Mouse (Mus musculus) kidney, adult 10 weeks (tissue): ENCODE measurements around the gene Smim27. TPM values are rescaled to one million over a fixed set of nuclear protein-coding genes. Genes with fewer than 3 reads are reported as not detected.

Source experiments
- polyA plus RNA-seq: library from polyadenylated mRNA; stranded (reverse); fragments of 350-450 nt; fragmentation: Illumina TruSeq; extraction: RNeasy Lipid Tissue Mini Kit (QIAGEN cat#74804); gene quantifications from one replicate; pipeline ENCODE4 v1.2.3, GENCODE M21; 2014; ENCODE audit warnings: low read depth, low replicate concordance

Gene Smim27
- 19.3 TPM for polyA plus RNA-seq

DNA sequence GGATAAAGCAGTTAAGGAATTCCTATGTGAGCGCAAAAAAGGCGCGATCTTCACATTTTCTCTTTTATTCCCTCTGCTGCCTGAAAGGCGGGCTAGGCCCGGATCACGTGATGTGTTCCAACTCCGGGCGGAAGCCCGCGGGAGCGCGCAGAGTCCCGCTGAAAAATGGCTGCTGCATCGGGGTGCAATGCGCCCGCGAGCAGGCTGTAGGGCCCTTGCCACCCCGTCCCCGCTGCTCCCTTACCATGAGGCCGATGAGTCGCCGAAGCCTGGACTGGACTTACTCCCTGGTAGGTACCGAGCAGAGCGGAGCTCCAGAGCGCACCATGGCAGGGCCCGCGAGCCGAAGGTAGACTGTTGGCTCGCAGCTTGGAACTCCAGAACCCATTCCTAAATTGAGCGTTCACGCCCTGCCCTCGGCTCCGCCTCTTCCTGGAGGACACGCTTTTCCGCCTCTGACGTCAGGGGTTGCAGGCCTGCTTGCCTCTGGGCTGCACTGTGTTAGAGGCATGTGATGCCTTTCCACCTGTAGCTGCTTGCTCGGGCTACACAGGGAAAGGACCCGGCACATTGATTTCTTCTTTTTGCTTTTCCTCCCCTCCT is at the start of gene Smim27, which contains the start of gene Topors:
Gene Smim27 (plus strand): TSS at position 150 of the 603 bp plus-strand sequence.
Gene Topors (minus strand): TSS at position 421 of the 603 bp plus-strand sequence.

DNA sequence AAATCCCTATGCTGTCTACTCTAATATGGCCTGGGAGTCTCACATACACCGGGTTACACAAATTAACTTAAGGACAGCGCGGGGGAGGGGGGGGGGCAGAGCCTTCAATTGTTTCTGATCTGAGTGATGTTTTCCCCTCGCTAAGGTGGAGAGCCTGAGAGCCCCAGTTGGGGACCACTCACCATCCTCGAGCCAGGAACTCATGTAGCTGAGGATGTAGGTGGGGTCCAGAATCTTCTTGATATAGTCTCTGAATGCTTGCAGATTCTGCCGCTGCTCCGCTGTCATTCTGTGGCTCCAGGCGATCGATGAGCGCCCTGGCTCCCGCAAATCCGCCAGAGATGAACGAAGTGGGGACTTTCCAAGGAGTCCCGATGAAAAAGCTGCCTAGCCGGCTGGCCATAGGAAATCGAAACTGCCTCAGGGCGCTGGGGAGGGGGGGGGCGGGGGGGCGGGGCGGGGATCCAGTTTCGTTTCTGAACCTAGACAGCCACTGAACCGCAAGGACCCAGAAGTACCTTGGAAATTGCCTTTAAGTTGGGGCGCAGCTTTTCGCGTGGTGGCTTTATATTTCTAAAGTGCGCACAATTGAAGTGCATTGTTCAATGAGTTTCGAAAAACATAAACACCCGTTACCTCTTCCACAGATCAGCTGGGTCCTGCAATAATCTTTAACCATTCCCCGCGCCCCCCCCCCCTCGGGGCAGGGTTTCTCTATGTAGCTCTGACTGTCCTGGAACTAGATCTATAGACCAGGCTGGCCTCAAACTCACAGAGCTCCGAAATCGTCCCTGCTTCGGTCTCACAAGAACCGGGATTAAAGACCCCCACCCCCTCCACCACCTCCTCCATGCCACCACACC is 29.7 kb upstream of the Smim27 start, which contains the start of gene Ddx58:
Gene Ddx58 (minus strand): TSS at position 420 of the 863 bp plus-strand sequence.

DNA sequence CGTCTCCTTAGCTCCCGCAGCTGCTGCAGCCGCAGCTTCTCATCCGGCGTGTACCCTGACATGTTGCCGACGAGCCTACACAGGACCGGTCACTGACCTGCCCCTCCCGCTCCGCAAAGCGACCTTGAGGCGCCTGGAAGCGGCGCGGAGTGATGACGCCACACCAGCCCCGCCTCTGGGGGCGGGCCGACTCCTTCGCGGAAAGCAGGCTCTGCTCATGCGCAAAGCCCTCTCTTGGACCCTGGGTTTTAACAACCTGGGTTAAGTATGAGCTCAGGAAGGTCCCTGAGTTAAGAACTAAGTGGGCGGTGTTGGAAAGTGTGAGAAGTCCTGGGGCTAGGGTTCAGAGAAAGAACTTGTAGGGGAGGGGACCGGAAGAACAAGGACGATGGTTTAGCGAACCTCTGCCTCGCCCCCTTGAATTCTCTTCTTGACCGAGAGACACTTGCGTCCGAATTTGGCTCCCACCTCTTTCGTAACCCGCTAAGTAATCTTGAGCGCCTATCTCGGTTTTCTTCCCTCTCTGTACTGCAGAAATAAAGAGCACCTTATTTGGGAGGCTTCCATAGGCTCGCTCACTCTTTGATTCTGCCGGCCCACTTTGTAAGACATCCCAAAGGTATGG is 10.0 kb downstream of the Smim27 start, which contains the start of gene Ndufb6:
Gene Ndufb6 (minus strand): TSS at position 146 of the 625 bp plus-strand sequence.

Other genes with a start within 250 kb of the Smim27 start
- 137 TPM for gene Aco1, start 126.5 kb upstream of the Smim27 start, polyA plus RNA-seq
- 37.6 TPM for gene Ddx58, start 29.8 kb upstream of the Smim27 start, polyA plus RNA-seq
- 46.4 TPM for gene Topors, start 271 bp downstream of the Smim27 start, polyA plus RNA-seq
- gene Ndufb6, start 9.8 kb downstream of the Smim27 start, polyA plus RNA-seq, result 483 TPM
- 0.69 TPM for gene Tmem215, start 202.6 kb downstream of the Smim27 start, polyA plus RNA-seq